26 mouse cellular contexts compared by ENCODE assay signal in the genomic region with DNA sequence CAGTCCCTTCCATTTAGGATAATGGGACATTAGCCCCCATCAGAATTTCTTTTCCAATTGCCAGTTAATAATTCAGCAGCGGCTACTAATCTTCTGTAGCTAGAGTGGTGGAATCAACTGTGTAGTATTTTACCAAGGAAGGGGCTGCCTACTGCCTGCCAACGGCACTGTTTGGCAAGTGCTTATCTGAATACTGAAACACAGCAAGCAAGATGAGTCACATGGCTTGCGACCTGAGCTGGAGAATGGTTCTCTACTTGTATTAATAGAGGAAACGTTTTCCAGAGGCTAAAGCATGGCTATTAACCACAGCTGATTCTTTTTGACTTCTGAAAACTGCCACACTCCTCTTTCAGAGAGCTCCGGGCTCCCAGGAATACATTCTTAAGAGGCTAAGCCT.
DNase-seq lines count a peak whose midpoint lies in the region; ATAC-seq and TF ChIP-seq lines count a peak whose summit lies in the region.
"Had no signal": no experiment of that assay in that cellular context is flagged by ENCODE, and none has a peak within 500 bp of the region (broad histone marks: within the 10 kb centered on the region; RNA-seq: fewer than 3 reads in every experiment).

No protein-coding gene starts in this region.

- no peaks in the 10 kb centered on the region for H3K36me3 ChIP-seq in heart, adult 2 months (ENCODE audit: control insufficient read depth, insufficient read depth, low read length)
- no peaks in the 10 kb centered on the region for H3K36me3 ChIP-seq in heart, embryonic 12.5 days
- peaks cover 0 to 14% of the 10 kb centered on the region in 2 experiments; a peak in 2 of 4 replicates for H3K36me3 ChIP-seq in MEL (ENCODE audit: control insufficient read depth in 1 of 2, insufficient read depth in 2 of 2, low read length in 2 of 2)
- H3K36me3 ChIP-seq in heart, embryonic 16.5 days (ENCODE audit: control insufficient read depth, insufficient read depth) = no peaks in the 10 kb centered on the region
- H3K36me3 ChIP-seq: embryonic facial prominence, embryonic 12.5 days; hindbrain, embryonic 15.5 days; limb, embryonic 10.5 days; liver, embryonic 15.5 days; lung, embryonic 15.5 days; midbrain, embryonic 15.5 days; neural tube, embryonic 12.5 days had no signal

- no peak for TF ChIP-seq RAD21 in MEL (IDR thresholded peaks at IDR 0.05; ENCODE audit: low read depth, low read length)

- H3K27ac ChIP-seq in heart, adult 2 months = no peak overlapping the region
- no peak overlapping the region for H3K27ac ChIP-seq in heart, embryonic 12.5 days (ENCODE audit: poor library complexity, severe bottlenecking)
- peak overlapping the region; percentile 44 for H3K27ac ChIP-seq in MEL (ENCODE audit: control insufficient read depth, low read depth, low read length)
- H3K27ac ChIP-seq in heart, embryonic 16.5 days (ENCODE audit: low read length) = no peak overlapping the region
- H3K27ac ChIP-seq: embryonic facial prominence, embryonic 12.5 days; hindbrain, embryonic 15.5 days; limb, embryonic 10.5 days; liver, embryonic 15.5 days; lung, embryonic 15.5 days; macrophage; midbrain, embryonic 15.5 days; neural tube, embryonic 12.5 days had no signal

- H3K4me3 ChIP-seq in heart, adult 2 months = no peak overlapping the region
- no peak overlapping the region for H3K4me3 ChIP-seq in heart, embryonic 12.5 days
- no peak overlapping the region for H3K4me3 ChIP-seq in MEL (ENCODE audit: control insufficient read depth in 1 of 2, insufficient read depth in 1 of 2, low read depth in 2 of 2, low read length in 2 of 2)
- no peak overlapping the region for H3K4me3 ChIP-seq in heart, embryonic 16.5 days (ENCODE audit: low read length)
- H3K4me3 ChIP-seq: embryonic facial prominence, embryonic 12.5 days; hindbrain, embryonic 15.5 days; limb, embryonic 10.5 days; liver, embryonic 15.5 days; lung, embryonic 15.5 days; midbrain, embryonic 15.5 days; neural tube, embryonic 12.5 days had no signal

- no peaks in the 10 kb centered on the region for H3K27me3 ChIP-seq in heart, adult 2 months (ENCODE audit: control insufficient read depth, insufficient read depth, low read length)
- H3K27me3 ChIP-seq in heart, embryonic 12.5 days (replicated peaks) = no peaks in the 10 kb centered on the region
- H3K27me3 ChIP-seq in MEL (ENCODE audit: control insufficient read depth in 1 of 2, insufficient read depth in 2 of 2, low read length in 2 of 2) = no peaks in the 10 kb centered on the region
- no peaks in the 10 kb centered on the region for H3K27me3 ChIP-seq in heart, embryonic 16.5 days (ENCODE audit: control insufficient read depth, insufficient read depth, low read length)
- H3K27me3 ChIP-seq: embryonic facial prominence, embryonic 12.5 days; hindbrain, embryonic 15.5 days; liver, embryonic 15.5 days; lung, embryonic 15.5 days; midbrain, embryonic 15.5 days; neural tube, embryonic 12.5 days had no signal

- no peak for TF ChIP-seq POLR2A in heart, adult 2 months (IDR thresholded peaks at IDR 0.05; ENCODE audit: insufficient read depth, low read depth, low read length)
- no peak for TF ChIP-seq POLR2A in MEL (IDR thresholded peaks at IDR 0.05; ENCODE audit: control insufficient read depth in 1 of 2, insufficient read depth in 1 of 2, low read depth in 1 of 2, low read length in 2 of 2, poor library complexity in 1 of 2)

- H3K4me2 ChIP-seq in heart, embryonic 12.5 days = no peak overlapping the region
- no peak overlapping the region for H3K4me2 ChIP-seq in heart, embryonic 16.5 days (ENCODE audit: low read depth, low read length)
- H3K4me2 ChIP-seq: embryonic facial prominence, embryonic 12.5 days; hindbrain, embryonic 15.5 days; liver, embryonic 15.5 days; lung, embryonic 15.5 days; midbrain, embryonic 15.5 days; neural tube, embryonic 12.5 days had no signal

- intact Hi-C loops in heart, adult 2 months (cut with DNase I) = no loop called here

- 32% methylated on average over 5 of the region's 5 CpGs for WGBS in heart, adult 2 months
- WGBS in heart, embryonic 12.5 days = 52% methylated on average over 5 of the region's 5 CpGs
- 36% methylated on average over 5 of the region's 5 CpGs for WGBS in heart, embryonic 16.5 days

- ATAC-seq in heart, embryonic 12.5 days (ENCODE audit: insufficient number of reproducible peaks, low FRiP score) = no peak
- ATAC-seq in heart, embryonic 16.5 days (replicated peaks; ENCODE audit: extremely low read depth, insufficient read depth, low FRiP score) = peak; percentile 86
- ATAC-seq: midbrain, embryonic 15.5 days had no signal

- TF ChIP-seq CTCF in heart, adult 2 months (IDR thresholded peaks at IDR 0.05) = no peak
- TF ChIP-seq CTCF in MEL (IDR thresholded peaks at IDR 0.05 in 2 of 3, conservative IDR thresholded peaks at IDR 0.05 in 1 of 3; ENCODE audit: control insufficient read depth in 1 of 3, insufficient read depth in 1 of 3, low read depth in 2 of 3, low read length in 3 of 3, poor library complexity in 1 of 3, severe bottlenecking in 1 of 3) = no peak

- H3K79me2 ChIP-seq in heart, adult 2 months (replicated peaks; ENCODE audit: control insufficient read depth, insufficient read depth, low read length) = no peaks in the 10 kb centered on the region
- no peaks in the 10 kb centered on the region for H3K79me2 ChIP-seq in MEL (ENCODE audit: control insufficient read depth, insufficient read depth, low read length, poor library complexity)

- DNase-seq in heart, adult 2 months = peak; percentile 18 to 33
- DNase-seq in MEL (ENCODE audit: low read depth, low spot score) (peak; percentile 89), MN1 (ENCODE audit: low spot score) (peak; percentile 49)
- no peak for DNase-seq in layer of hippocampus, adult 18-20 months (ENCODE audit: low spot score in 2 of 2)
- no peak for DNase-seq in c-Kit-positive CD71-positive TER-119-positive erythroid progenitor cells, embryonic 14.5 days (ENCODE audit: low spot score)
- DNase-seq in cerebellum, postnatal 10 days = no peak
- DNase-seq: cerebellum, adult 11 months; cerebellum, postnatal 14 days; gastrocnemius, postnatal 36 days; kidney, adult 8-10 months; kidney, postnatal 10 days; liver; retina, postnatal 1 day; right cerebral cortex, postnatal 25 days; thymus, adult 2 months; thymus, postnatal 4 days had no signal

- no peaks in the 10 kb centered on the region for H3K4me1 ChIP-seq in heart, adult 2 months (ENCODE audit: control insufficient read depth, insufficient read depth, low read length)
- no peaks in the 10 kb centered on the region for H3K4me1 ChIP-seq in heart, embryonic 12.5 days (replicated peaks)
- peaks cover 5 to 8% of the 10 kb centered on the region in 2 experiments; a peak in 3 of 4 replicates for H3K4me1 ChIP-seq in MEL (ENCODE audit: control insufficient read depth in 1 of 2, insufficient read depth in 2 of 2, low read length in 2 of 2)
- no peaks in the 10 kb centered on the region for H3K4me1 ChIP-seq in heart, embryonic 16.5 days (ENCODE audit: control insufficient read depth, insufficient read depth, low read length)
- H3K4me1 ChIP-seq: embryonic facial prominence, embryonic 12.5 days; hindbrain, embryonic 15.5 days; limb, embryonic 10.5 days; liver, embryonic 15.5 days; lung, embryonic 15.5 days; midbrain, embryonic 15.5 days; neural tube, embryonic 12.5 days had no signal

- H3K9ac ChIP-seq in heart, adult 2 months (ENCODE audit: low read depth, low read length) = no peak overlapping the region
- no peak overlapping the region for H3K9ac ChIP-seq in heart, embryonic 12.5 days
- no peak overlapping the region for H3K9ac ChIP-seq in MEL (ENCODE audit: control insufficient read depth, low read depth, low read length, poor library complexity, severe bottlenecking)
- no peak overlapping the region for H3K9ac ChIP-seq in heart, embryonic 16.5 days (ENCODE audit: low read length)
- H3K9ac ChIP-seq: embryonic facial prominence, embryonic 12.5 days; hindbrain, embryonic 15.5 days; liver, embryonic 15.5 days; lung, embryonic 15.5 days; midbrain, embryonic 15.5 days; neural tube, embryonic 12.5 days had no signal

- H3K9me3 ChIP-seq in heart, embryonic 12.5 days (replicated peaks) = no peaks in the 10 kb centered on the region
- H3K9me3 ChIP-seq in MEL (replicated peaks; ENCODE audit: insufficient read depth, low read length) = no peaks in the 10 kb centered on the region
- H3K9me3 ChIP-seq in heart, embryonic 16.5 days (replicated peaks; ENCODE audit: control insufficient read depth, low read length) = no peaks in the 10 kb centered on the region
- H3K9me3 ChIP-seq: embryonic facial prominence, embryonic 12.5 days; hindbrain, embryonic 15.5 days; limb, embryonic 10.5 days; liver, embryonic 15.5 days; lung, embryonic 15.5 days; midbrain, embryonic 15.5 days; neural tube, embryonic 12.5 days had no signal

- TF ChIP-seq EP300 in heart, adult 2 months (IDR thresholded peaks at IDR 0.05; ENCODE audit: insufficient read depth, low read depth, low read length) = no peak
- TF ChIP-seq EP300 in MEL (IDR thresholded peaks at IDR 0.05; ENCODE audit: low read depth in 1 of 2, low read length in 2 of 2) = peak; percentile 87

TF ChIP-seq in MEL, 35 proteins besides CTCF, POLR2A, EP300 and RAD21 (continues in another document):
- TF ChIP-seq ZKSCAN1 (IDR thresholded peaks at IDR 0.05; ENCODE audit: low read depth, low read length) (no peak), POLR2AphosphoS2 (IDR thresholded peaks at IDR 0.05; ENCODE audit: low read length) (no peak), BHLHE40 (IDR thresholded peaks at IDR 0.05; ENCODE audit: borderline replicate concordance, low read depth, low read length) (no peak), ZNF384 (IDR thresholded peaks at IDR 0.05; ENCODE audit: low read depth, low read length) (no peak), TAL1 (IDR thresholded peaks at IDR 0.05; ENCODE audit: low read length) (no peak), CHD1 (IDR thresholded peaks at IDR 0.05; ENCODE audit: low read depth, low read length) (no peak), USF1 (IDR thresholded peaks at IDR 0.05; ENCODE audit: low read depth, low read length) (peak; percentile 90), ELF1 (IDR thresholded peaks at IDR 0.05; ENCODE audit: low read depth, low read length) (no peak), HCFC1 (IDR thresholded peaks at IDR 0.05; ENCODE audit: low read depth, low read length) (no peak), MAFK (IDR thresholded peaks at IDR 0.05; ENCODE audit: borderline replicate concordance, low read depth, low read length) (no peak), MAX (IDR thresholded peaks at IDR 0.05; ENCODE audit: low read length) (peak; percentile 88), SMC3 (IDR thresholded peaks at IDR 0.05; ENCODE audit: low read depth, low read length) (no peak), KAT2A (conservative IDR thresholded peaks at IDR 0.05; ENCODE audit: low read depth, low read length) (no peak), CHD2 (IDR thresholded peaks at IDR 0.05; ENCODE audit: low read length) (no peak), POLR2AphosphoS5 (IDR thresholded peaks at IDR 0.05; ENCODE audit: borderline replicate concordance, low read depth, low read length) (no peak), NELFE (IDR thresholded peaks at IDR 0.05; ENCODE audit: low read depth, low read length) (no peak), MAZ (IDR thresholded peaks at IDR 0.05; ENCODE audit: low read depth, low read length) (no peak), NRF1 (IDR thresholded peaks at IDR 0.05; ENCODE audit: insufficient read depth, low read depth, low read length, poor library complexity, severe bottlenecking) (no peak)

Comparison
In these comparisons a context has a peak if more than half of its experiments do, and no peak if none do; other contexts are left out.
1. DNase-seq: peak in heart, adult 2 months (2 of 2), MEL (single experiment) and MN1 (single experiment); none in layer of hippocampus, adult 18-20 months (0 of 2), c-Kit-positive CD71-positive TER-119-positive erythroid progenitor cells, embryonic 14.5 days (single experiment) and cerebellum, postnatal 10 days (0 of 2).